Mouse (Mus musculus) heart, embryonic 12.5 days (tissue): ENCODE results near the gene Hoxd3. TPM values are rescaled to one million over a fixed set of nuclear protein-coding genes. Genes with fewer than 3 reads are reported as not detected.

Source experiments
- ATAC-seq: fragments of 200-750 bp; cut with Nextera tagmentation; 2 replicates; pipeline ENCODE4 v1.8.0; 2017; ENCODE audit warnings: moderate TSS enrichment, moderate library complexity; ENCODE audit not compliant: insufficient number of reproducible peaks, low FRiP score
- H3K27ac ChIP-seq: fragments of 300-500 bp; sonication (generic); 2 replicates; pipeline ENCODE4 v1.5.1; 2016; ENCODE audit warnings: mild to moderate bottlenecking, moderate library complexity; ENCODE audit not compliant: poor library complexity, severe bottlenecking
- H3K27me3 ChIP-seq: fragments of 300-500 bp; sonication (generic); replicated peaks from 2 replicates; pipeline ENCODE4 v1.6.1; 2016; ENCODE audit warnings: mild to moderate bottlenecking, moderate library complexity
- H3K36me3 ChIP-seq: fragments of 300-500 bp; sonication (generic); 2 replicates; pipeline ENCODE4 v1.6.1; 2016; ENCODE audit warnings: mild to moderate bottlenecking, moderate library complexity
- H3K4me1 ChIP-seq: fragments of 300-500 bp; sonication (generic); replicated peaks from 2 replicates; pipeline ENCODE4 v1.6.1; 2016; ENCODE audit warnings: mild to moderate bottlenecking
- H3K4me2 ChIP-seq: fragments of 300-500 bp; sonication (generic); 2 replicates; pipeline ENCODE4 v1.6.1; 2016; ENCODE audit warnings: mild to moderate bottlenecking, moderate library complexity
- H3K4me3 ChIP-seq: fragments of 300-500 bp; sonication (generic); 2 replicates; pipeline ENCODE4 v1.5.1; 2016; ENCODE audit warnings: mild to moderate bottlenecking
- H3K9ac ChIP-seq: fragments of 300-500 bp; sonication (generic); 2 replicates; pipeline ENCODE4 v1.6.1; 2016; ENCODE audit warnings: mild to moderate bottlenecking, moderate library complexity
- H3K9me3 ChIP-seq: fragments of 300-500 bp; sonication (generic); replicated peaks from 2 replicates; pipeline ENCODE4 v1.6.1; 2016; ENCODE audit warnings: mild to moderate bottlenecking, moderate library complexity
- WGBS: fragments of 180-500 bp; shearing (Covaris S2); methylation state at CpG from one replicate; pipeline ENCODE4 v1.1.7; 2016; 5-methylcytosine and 5-hydroxymethylcytosine counted together
- polyA plus RNA-seq: library from polyadenylated mRNA; unstranded; fragments of >200 nt; fragmentation: Nextera tagmentation; extraction: Ambion mirVana; gene quantifications from 2 replicates; pipeline ENCODE4 v1.2.1, GENCODE M21; 2016

Gene Hoxd3
- polyA plus RNA-seq, 1 experiment from 2014 or later, result 3.1 TPM

DNA sequence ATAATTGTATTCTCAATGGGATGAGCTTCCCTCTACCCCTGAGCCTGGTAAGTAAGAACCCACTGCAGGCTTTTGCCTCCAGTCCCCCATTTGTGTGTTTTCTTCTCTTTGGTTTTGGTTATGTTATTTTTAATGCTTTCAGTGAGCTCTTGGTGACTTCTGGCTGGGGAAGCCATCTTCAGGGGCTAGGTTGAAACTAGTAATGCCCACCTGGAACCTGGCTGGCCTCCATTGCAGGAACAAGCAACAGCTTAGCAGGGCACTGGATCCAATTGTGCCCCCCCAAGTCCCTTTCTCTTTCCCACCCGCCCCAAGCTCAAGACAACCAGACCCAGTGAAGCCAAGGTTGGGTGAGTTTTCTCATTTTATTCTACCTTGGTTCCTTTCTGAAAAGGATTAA, 16.3 kb upstream of the Hoxd3 start:
- no peak overlapping the region for H3K9ac ChIP-seq

DNA sequence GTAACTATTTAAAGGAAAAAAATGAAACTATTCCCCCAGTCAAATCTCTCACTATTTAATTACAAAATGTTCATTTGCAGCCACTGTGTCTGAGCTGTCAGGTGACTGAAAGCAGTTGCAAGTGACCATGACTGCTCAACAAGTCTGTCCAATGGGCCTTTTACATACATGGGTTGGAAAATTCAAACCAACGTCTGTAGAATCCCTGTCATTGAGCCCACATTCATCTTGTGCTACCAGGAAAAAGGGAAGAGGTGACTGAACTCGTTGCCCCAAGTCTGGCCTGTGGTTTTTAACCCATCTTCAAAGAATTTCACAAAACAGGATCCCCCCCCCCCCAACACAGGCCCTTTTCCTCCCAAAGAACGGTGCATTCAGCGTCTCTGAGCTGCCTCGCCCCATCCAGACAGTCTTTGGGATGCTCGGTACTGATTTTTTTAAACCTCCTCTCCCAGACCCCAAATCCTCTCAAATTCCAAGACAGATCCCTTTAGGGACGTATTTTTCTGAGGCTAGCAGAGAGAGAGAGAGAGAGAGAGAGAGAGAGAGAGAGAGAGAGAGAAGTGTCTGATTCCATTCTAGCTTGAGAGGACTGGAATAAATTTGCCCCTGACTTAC, 15.8 kb upstream of the Hoxd3 start:
- no peaks in the 10 kb centered on the region for H3K36me3 ChIP-seq
- no peak overlapping the region for H3K4me2 ChIP-seq
- ATAC-seq, result no peak
- no peak overlapping the region for H3K4me3 ChIP-seq
- peaks cover 100% of the 10 kb centered on the region for H3K27me3 ChIP-seq
- no peak overlapping the region for H3K9ac ChIP-seq
- H3K9me3 ChIP-seq, result no peaks in the 10 kb centered on the region
- no peak overlapping the region for H3K27ac ChIP-seq
- peaks cover 17% of the 10 kb centered on the region; the same call in 1 of the 2 replicates for H3K4me1 ChIP-seq
- WGBS, result under 1% methylated on average over 7 of the region's 7 CpGs

More for the DNA sequence above, 16.3 kb upstream of the Hoxd3 start:
- Histone ChIP-seq H3K27me3 (peaks cover 96% of the 10 kb centered on the region), H3K4me3 (no peak overlapping the region), H3K36me3 (no peaks in the 10 kb centered on the region), H3K4me2 (no peak overlapping the region), H3K4me1 (peaks cover 17% of the 10 kb centered on the region; the same call in 1 of the 2 replicates), H3K27ac (no peak overlapping the region), H3K9me3 (no peaks in the 10 kb centered on the region)
- ATAC-seq, result no peak
- 11% methylated on average over 1 of the region's 1 CpGs for WGBS

DNA sequence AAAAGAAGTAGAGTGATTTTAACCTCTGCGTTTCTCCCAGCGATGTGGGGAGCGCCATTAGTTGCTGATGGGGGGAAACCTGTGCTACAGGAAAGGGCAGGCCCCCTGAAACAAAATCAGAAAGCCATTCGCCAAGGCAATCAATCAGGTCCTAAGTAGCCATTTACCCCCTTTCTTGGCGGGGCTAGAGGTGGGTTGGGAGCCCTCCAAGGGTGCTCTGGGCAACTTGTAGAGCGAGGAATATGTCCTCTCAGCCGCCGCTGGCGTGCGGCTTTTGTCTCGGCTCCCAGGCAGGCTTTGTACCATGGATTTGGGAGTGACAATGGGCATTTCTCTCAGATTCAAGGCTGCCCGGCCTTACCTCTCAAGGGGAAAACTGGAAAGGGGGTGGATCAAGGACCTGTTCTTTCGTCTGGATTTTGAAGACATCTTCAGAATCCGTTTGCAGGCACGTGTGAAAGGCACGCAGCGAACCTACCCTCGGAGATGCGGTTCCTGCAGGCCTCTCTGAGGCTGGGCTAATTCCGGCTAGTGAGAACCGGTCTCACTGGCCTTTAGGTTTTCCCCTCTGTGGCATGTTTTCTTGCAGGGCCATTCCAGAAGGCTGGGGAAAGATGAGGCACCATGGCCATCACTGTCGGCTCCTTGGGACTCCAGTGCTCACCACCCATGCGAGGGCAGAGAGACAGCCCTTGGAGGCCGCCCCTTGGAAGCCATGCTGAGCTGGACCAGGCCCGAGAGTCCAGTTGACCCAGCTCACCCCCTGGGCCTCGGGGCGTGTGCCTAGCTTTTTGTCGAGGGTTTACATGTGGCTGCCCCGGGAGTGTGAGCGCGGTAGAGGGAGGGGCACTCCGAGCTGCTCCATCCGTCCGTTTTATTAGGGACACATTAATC, 15.0 kb upstream of the Hoxd3 start:
- Histone ChIP-seq H3K4me2 (no peak overlapping the region), H3K27me3 (peaks cover 97% of the 10 kb centered on the region), H3K4me3 (no peak overlapping the region), H3K4me1 (peaks cover 14% of the 10 kb centered on the region; the same call in 1 of the 2 replicates), H3K27ac (no peak overlapping the region), H3K9ac (no peak overlapping the region), H3K36me3 (no peaks in the 10 kb centered on the region), H3K9me3 (no peaks in the 10 kb centered on the region)
- ATAC-seq, result no peak
- 2% methylated on average over 34 of the region's 34 CpGs for WGBS

DNA sequence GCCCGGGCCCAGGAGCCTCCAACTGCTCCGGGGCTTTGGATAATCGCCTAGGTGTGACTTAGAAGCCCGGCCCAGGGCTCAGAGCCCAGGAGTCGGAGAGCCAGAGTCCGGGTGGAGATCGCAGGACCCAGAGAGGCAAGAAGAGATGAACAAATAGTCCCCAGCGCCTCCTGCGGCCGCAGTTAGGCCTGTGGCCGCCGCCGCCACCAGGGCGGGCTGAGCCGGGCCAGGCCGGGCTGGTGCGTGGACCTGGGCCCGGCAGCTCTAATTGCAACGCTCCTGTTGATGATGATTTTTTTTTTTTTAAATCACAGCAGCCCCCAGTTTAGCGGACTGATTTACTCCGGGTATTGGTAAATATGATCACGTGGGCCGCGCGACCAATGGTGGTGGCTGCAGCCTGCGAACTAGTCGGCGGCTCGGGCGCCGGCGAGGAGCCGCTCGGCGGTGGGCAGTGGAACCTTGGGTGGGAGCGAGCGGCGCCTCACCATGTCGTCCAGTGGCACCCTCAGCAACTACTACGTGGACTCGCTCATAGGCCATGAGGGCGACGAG, 14.1 kb upstream of the Hoxd3 start, which contains the start of gene Hoxd9:
TSS of gene Hoxd9 (plus strand) at position 161 of the 555 bp plus-strand sequence.
- Histone ChIP-seq H3K4me2 (peak within 1 kb of the TSS; percentile 63), H3K27ac (no peak within 1 kb of the TSS), H3K9me3 (no peaks in the 10 kb centered on the region), H3K4me1 (peaks cover 14% of the 10 kb centered on the region; the same call in 1 of the 2 replicates), H3K4me3 (peak within 1 kb of the TSS; percentile 34), H3K9ac (0 out of 2 replicates have a peak within 1 kb of the TSS, but pooled peaks have one; percentile 34), H3K27me3 (peaks cover 93% of the 10 kb centered on the region), H3K36me3 (no peaks in the 10 kb centered on the region)
- ATAC-seq, result 0 out of 2 replicates have a peak, but pooled peaks have one; percentile 41
- under 1% methylated on average over 43 of the region's 43 CpGs for WGBS

DNA sequence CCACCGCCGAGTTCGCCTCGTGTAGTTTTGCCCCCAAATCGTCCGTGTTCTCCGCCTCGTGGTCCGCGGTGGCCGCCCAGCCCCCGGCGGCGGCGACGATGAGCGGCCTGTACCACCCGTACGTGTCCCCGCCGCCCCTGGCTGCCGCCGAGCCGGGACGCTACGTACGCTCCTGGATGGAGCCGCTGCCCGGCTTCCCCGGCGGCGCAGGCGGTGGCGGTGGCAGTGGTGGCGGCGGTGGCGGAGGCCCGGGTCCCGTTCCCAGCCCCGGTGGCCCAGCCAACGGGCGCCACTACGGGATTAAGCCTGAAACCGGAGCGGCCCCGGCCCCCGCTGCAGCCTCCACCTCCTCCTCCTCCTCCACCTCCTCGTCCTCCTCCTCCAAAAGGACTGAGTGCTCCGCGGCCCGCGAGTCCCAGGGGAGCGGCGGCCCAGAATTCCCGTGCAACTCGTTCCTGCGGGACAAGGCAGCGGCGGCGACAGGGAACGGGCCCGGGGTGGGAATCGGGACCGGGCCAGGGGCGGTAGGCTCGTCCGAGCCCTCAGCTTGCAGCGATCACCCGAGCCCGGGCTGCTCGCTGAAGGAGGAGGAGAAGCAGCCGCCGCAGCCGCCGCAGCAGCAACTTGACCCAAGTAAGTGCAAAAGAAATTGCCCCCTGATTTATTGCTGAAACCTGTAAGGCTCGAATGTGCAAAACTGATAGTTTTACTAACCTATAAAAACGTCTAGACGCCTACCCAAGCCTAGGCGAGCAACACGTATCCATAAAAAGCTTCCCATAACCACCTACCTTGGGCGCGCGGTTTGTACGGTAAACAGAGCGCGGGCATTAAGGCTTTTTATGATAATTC, 13.3 kb upstream of the Hoxd3 start:
- Histone ChIP-seq H3K4me3 (peak overlapping the region; percentile 34), H3K27ac (no peak overlapping the region), H3K36me3 (no peaks in the 10 kb centered on the region), H3K4me1 (peaks cover 14% of the 10 kb centered on the region; the same call in 1 of the 2 replicates), H3K4me2 (peak overlapping the region; percentile 63), H3K9ac (0 out of 2 replicates have a peak overlapping the region, but pooled peaks have one; percentile 34), H3K27me3 (peaks cover 92% of the 10 kb centered on the region), H3K9me3 (no peaks in the 10 kb centered on the region)
- ATAC-seq, result peak; percentile 39; the same call in 1 of the 2 replicates
- under 1% methylated on average over 85 of the region's 86 CpGs for WGBS

DNA sequence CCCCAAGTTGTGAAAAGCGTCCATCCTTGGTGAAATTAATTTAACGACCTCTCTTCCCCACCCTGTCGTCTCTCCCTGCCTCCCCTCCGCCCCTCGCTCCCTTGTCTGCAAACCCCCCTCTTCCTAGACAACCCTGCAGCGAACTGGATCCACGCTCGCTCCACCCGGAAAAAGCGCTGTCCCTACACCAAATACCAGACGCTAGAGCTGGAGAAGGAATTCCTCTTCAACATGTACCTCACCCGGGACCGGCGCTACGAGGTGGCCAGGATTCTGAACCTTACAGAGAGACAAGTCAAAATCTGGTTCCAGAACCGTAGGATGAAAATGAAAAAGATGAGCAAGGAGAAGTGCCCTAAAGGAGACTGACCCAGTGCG, 12.7 kb upstream of the Hoxd3 start:
- no peaks in the 10 kb centered on the region for H3K9me3 ChIP-seq
- H3K4me1 ChIP-seq, result peaks cover 14% of the 10 kb centered on the region; the same call in 1 of the 2 replicates
- H3K27ac ChIP-seq, result no peak overlapping the region
- no peak overlapping the region for H3K9ac ChIP-seq
- peaks cover 92% of the 10 kb centered on the region for H3K27me3 ChIP-seq
- no peak overlapping the region for H3K4me2 ChIP-seq
- ATAC-seq, result no peak
- H3K36me3 ChIP-seq, result no peaks in the 10 kb centered on the region
- no peak overlapping the region for H3K4me3 ChIP-seq
- 2% methylated on average over 17 of the region's 17 CpGs for WGBS

DNA sequence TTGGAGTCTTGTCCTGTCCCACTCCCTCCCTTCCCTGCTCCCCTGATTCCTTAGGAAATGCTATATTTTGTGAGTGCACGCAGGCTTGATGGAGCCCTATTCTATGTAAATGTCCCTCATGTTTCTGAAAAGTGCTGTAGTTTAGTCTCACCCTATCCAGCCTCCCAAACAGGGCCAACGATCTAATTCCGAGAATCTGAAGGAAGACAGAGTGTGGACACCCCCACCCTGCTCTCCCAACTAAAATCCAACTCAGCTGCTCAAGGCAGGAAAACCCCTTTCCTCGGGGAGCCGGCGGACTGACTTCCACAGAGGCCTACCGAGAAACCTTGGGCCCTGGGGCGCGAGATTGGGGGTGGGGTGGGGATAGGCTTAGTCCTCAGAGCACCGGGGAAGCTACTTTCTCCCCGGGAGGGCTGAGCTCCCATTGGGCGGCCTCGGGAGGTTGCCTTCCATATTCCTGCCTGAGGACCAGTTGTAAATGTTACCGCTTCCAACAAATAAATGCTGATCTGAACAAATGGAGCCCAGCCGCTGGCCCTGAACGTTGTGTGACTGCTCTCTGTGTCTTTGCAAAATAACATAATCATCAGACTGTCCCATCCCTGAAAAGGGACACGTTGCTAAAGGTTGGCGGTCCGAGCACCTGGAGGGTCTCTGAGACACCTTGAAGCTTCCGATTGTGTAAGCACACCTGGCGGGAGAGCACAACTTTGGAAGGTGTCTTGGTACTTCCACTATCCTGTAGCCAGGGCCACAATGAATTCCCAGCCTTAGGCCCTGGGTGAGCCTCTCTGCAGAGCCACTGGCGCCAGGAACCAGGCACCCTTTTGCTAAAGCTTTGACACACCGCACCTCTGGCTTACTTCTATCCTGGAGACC, 11.8 kb upstream of the Hoxd3 start:
- Histone ChIP-seq H3K9ac (no peak overlapping the region), H3K36me3 (no peaks in the 10 kb centered on the region), H3K27ac (no peak overlapping the region), H3K27me3 (peaks cover 92% of the 10 kb centered on the region), H3K9me3 (no peaks in the 10 kb centered on the region), H3K4me3 (no peak overlapping the region), H3K4me2 (no peak overlapping the region), H3K4me1 (peaks cover 18% of the 10 kb centered on the region)
- 2% methylated on average over 23 of the region's 23 CpGs for WGBS
- no peak for ATAC-seq

DNA sequence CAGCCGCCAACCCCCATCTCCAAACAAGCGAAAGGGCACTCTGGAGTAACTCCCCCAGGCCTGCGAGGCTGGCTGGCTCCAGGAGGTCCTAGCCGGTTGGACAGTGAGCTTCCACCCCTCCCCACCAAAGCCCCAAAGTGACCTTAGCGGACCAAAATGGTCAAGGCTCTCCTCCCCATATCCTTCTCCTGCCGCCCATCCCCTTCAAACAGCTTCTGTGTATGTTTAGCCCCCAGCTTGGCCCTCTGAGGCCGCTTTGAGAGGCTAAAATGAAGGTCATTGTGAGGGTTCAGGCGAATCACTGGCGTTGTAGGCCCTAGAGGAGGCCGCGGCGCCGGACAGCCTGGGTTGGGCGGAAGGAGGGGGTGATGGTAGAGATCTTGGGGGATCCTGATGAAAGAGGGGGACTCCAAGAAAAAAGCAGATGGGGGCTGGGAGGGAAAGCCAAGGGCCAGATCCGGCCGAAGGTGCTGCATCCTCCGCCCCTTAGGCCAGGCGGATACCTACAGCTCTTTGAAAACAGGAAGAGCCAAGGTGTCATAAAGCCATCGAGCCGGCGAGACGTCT, 11.1 kb upstream of the Hoxd3 start:
- Histone ChIP-seq H3K27ac (no peak overlapping the region), H3K27me3 (peaks cover 92% of the 10 kb centered on the region), H3K9me3 (no peaks in the 10 kb centered on the region), H3K4me2 (no peak overlapping the region), H3K36me3 (no peaks in the 10 kb centered on the region), H3K9ac (no peak overlapping the region), H3K4me1 (peaks cover 25% of the 10 kb centered on the region), H3K4me3 (no peak overlapping the region)
- ATAC-seq, result no peak
- WGBS, result 5% methylated on average over 22 of the region's 22 CpGs

DNA sequence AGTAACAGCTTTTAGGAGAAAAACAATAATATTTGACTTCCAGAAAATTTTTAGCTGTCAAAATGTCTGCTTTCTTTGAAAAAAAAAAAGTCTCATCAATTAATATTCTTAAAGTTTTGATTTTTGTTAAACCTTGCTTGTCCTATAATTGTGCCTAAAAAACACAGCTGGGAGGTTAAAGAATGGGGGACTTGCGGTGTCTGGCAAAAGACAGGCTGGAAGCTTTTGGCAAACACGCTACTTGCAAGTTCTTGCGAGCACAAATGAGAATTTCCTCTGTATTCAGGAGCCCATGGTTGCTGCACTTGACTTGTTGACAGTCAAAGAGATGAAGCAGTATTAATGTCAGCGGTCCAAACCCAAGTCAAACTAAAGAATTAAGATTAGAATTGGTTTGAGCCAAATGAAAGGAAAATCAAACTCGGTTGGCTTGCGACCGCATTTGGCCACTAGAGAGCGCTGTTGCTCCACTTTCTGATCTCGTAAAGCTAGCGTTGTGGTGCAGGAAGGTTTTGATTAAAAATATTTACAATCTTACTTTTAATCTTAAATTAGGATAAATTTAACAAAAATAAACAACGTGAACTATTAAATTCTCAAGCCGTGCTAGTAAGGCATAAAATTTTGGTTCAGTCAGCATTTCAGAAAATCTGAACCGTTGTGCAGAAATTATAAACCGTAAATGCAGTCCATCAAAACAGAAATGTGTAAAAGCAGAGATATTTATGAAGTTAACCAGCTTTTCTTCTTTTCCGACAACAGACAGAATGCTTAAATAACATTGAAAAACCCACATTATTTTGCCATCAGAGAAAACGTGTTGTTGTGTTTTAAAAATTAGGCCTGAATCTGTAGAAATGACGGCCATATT, 9.5 kb upstream of the Hoxd3 start:
- Histone ChIP-seq H3K27me3 (peaks cover 89% of the 10 kb centered on the region), H3K36me3 (no peaks in the 10 kb centered on the region), H3K4me1 (peaks cover 27% of the 10 kb centered on the region), H3K9ac (no peak overlapping the region), H3K27ac (no peak overlapping the region), H3K4me3 (no peak overlapping the region), H3K9me3 (no peaks in the 10 kb centered on the region), H3K4me2 (no peak overlapping the region)
- WGBS, result 14% methylated on average over 17 of the region's 17 CpGs
- no peak for ATAC-seq
